Mouse (Mus musculus): ENCODE results near the gene Scimp. TPM values are rescaled to one million over a fixed set of nuclear protein-coding genes. Genes with fewer than 3 reads are reported as not detected.
"Not testable (repeated sequence)": the region's sequence is repeated elsewhere in the genome, so short reads cannot be mapped to it uniquely, and the experiment has no call there.

Gene Scimp
- polyA plus RNA-seq, 1 experiment from 2014 or later = 0.70 TPM

DNA sequence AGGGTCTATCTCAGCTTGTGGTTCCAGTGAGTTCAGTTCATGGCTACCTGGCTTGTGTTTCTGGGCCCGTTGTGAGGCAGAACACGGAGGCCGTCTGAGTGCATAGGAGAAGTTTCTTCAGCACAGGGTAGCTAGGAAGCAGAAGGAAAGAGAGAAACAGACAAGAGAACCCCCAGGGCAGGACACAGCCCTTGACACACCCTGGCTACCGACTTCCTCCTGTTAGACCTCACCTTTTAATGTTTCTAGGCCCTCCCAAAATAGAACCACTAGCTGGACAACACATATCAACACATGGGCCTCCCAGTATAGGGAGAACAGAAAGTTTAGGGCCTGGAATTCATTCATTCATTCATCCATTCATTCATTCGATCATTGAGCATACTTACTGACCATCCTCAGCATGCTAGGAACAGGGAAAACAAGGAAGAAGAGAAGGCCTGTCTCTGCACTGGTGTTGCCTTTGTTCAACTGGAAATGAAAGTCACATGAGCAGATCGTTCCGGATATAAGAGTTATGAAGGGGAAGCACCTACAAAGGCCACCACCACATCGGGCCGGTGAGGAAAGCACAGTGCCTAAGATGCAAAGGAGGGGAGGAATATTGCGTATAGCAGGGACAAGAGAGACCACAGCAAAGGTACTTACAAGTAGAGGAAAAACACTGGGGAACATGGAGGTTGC, 23.3 kb downstream of the Scimp start:
- H3K4me1 ChIP-seq (ENCODE audit: control insufficient read depth, insufficient read depth, low read length) = no peaks in the 10 kb centered on the region
- no peak overlapping the region for H3K9ac ChIP-seq (ENCODE audit: low read length)
- H3K4me3 ChIP-seq (ENCODE audit: low read length) = no peak overlapping the region
- H3K9me3 ChIP-seq (replicated peaks; ENCODE audit: control insufficient read depth, low read length) = no peaks in the 10 kb centered on the region
- H3K4me2 ChIP-seq (ENCODE audit: low read depth, low read length) = no peak overlapping the region
- no peaks in the 10 kb centered on the region for H3K36me3 ChIP-seq (ENCODE audit: control insufficient read depth, insufficient read depth)
- no peak for ATAC-seq (replicated peaks; ENCODE audit: extremely low read depth, insufficient read depth, low FRiP score)
- 75% methylated on average over 10 of the region's 10 CpGs for WGBS
- H3K27ac ChIP-seq (ENCODE audit: low read length) = no peak overlapping the region
- H3K27me3 ChIP-seq (ENCODE audit: control insufficient read depth, insufficient read depth, low read length) = no peaks in the 10 kb centered on the region

DNA sequence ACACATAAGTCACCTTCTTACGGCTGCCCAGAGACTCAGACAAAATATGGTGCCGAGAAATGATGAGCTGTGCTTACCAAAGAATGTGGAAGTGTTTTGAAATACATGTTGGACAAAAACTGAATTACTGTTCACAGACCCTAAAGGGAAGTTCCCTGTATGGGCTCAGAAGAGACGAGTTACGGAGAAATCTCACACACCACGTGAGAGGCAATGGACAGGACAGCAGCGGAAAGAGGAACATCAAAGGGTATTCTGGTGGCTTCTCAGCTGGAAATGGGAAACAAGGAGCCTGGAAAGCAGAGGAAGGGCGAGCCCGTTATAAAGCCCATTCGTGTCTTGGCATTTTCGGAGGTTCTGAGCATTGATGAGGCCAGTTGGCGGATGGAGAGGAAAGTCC, 25.3 kb downstream of the Scimp start:
- Histone ChIP-seq H3K9me3 (replicated peaks; ENCODE audit: control insufficient read depth, low read length) (no peaks in the 10 kb centered on the region), H3K4me2 (ENCODE audit: low read depth, low read length) (no peak overlapping the region), H3K4me3 (ENCODE audit: low read length) (no peak overlapping the region), H3K27ac (ENCODE audit: low read length) (no peak overlapping the region), H3K36me3 (ENCODE audit: control insufficient read depth, insufficient read depth) (no peaks in the 10 kb centered on the region), H3K9ac (ENCODE audit: low read length) (no peak overlapping the region), H3K27me3 (ENCODE audit: control insufficient read depth, insufficient read depth, low read length) (no peaks in the 10 kb centered on the region), H3K4me1 (ENCODE audit: control insufficient read depth, insufficient read depth, low read length) (no peaks in the 10 kb centered on the region)
- no peak for ATAC-seq (replicated peaks; ENCODE audit: extremely low read depth, insufficient read depth, low FRiP score)
- 67% methylated on average over 11 of the region's 11 CpGs for WGBS

DNA sequence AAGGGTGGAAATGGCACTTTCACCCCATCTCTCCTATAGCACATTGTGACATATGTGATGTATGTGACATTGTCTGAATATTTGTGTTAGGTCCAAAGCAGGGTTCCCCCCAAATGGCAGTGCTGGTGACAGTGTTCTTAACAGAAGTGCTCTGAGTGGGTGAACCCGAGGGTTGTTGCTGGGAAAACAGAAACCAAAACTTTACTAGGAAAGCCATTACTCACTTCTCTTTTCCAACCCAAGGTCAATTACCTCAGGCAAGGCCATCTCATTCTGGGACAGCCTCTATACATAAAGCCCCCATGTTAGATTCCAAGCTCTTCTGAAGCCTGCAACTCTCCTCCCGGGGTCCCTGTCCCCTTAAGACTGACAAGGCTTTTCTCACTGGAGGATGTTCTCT, 26.5 kb downstream of the Scimp start:
- no peak overlapping the region for H3K9ac ChIP-seq (ENCODE audit: low read length)
- no peak for ATAC-seq (replicated peaks; ENCODE audit: extremely low read depth, insufficient read depth, low FRiP score)
- H3K36me3 ChIP-seq (ENCODE audit: control insufficient read depth, insufficient read depth) = no peaks in the 10 kb centered on the region
- no peak overlapping the region for H3K4me2 ChIP-seq (ENCODE audit: low read depth, low read length)
- no peaks in the 10 kb centered on the region for H3K27me3 ChIP-seq (ENCODE audit: control insufficient read depth, insufficient read depth, low read length)
- 50% methylated on average over 2 of the region's 2 CpGs for WGBS
- no peak overlapping the region for H3K27ac ChIP-seq (ENCODE audit: low read length)
- H3K4me3 ChIP-seq (ENCODE audit: low read length) = no peak overlapping the region
- H3K9me3 ChIP-seq (replicated peaks; ENCODE audit: control insufficient read depth, low read length) = no peaks in the 10 kb centered on the region
- H3K4me1 ChIP-seq (ENCODE audit: control insufficient read depth, insufficient read depth, low read length) = no peaks in the 10 kb centered on the region

DNA sequence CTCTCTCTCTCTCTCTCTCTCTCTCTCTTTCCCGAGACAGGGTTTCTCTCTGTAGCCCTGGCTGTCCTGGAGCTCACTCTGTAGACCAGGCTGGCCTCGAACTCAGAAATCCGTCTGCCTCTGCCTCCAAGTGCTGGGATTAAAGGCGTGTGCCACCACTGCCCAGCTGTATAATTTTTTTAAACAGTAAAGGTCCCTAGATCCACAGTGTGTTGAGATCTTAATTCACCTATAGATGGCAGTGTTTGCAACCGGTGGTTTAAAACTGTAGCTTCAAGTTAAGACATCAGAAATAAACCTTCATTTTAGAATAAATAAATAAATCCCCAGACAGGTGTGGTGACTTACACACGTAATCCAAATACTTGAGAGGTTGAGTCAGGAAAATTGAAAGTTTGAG, 34.3 kb downstream of the Scimp start:
- WGBS = 31% methylated on average over 6 of the region's 6 CpGs
- H3K27ac ChIP-seq (ENCODE audit: low read length); H3K36me3 ChIP-seq (ENCODE audit: control insufficient read depth, insufficient read depth); H3K9me3 ChIP-seq (replicated peaks; ENCODE audit: control insufficient read depth, low read length); ATAC-seq (replicated peaks; ENCODE audit: extremely low read depth, insufficient read depth, low FRiP score); H3K9ac ChIP-seq (ENCODE audit: low read length); H3K4me3 ChIP-seq (ENCODE audit: low read length); H3K4me1 ChIP-seq (ENCODE audit: control insufficient read depth, insufficient read depth, low read length); H3K4me2 ChIP-seq (ENCODE audit: low read depth, low read length); H3K27me3 ChIP-seq (ENCODE audit: control insufficient read depth, insufficient read depth, low read length): not testable (repeated sequence)

DNA sequence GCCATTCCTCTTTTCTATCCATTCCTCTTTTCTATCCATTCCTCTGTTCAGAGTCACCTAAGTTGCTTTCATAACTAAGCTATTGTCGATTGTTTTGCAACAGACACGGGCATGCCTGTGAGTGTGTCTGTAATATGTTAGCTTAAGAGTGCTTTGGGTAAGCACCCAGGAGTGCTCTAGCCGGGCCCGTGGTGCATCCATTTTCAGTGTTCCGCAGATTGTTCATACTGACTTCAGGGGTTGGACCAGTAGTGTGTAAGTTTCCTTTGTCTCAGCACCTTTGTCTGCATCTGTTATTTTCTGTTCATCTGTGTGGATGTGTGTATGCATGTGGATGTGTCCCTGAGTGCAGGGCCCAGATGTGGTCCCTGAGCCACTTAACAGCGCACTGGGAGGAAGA, 34.8 kb downstream of the Scimp start:
- Histone ChIP-seq H3K9ac (ENCODE audit: low read length) (no peak overlapping the region), H3K9me3 (replicated peaks; ENCODE audit: control insufficient read depth, low read length) (no peaks in the 10 kb centered on the region), H3K4me1 (ENCODE audit: control insufficient read depth, insufficient read depth, low read length) (0 out of 2 replicates have a peak, but pooled peaks cover 7% of the 10 kb centered on the region), H3K4me3 (ENCODE audit: low read length) (no peak overlapping the region), H3K36me3 (ENCODE audit: control insufficient read depth, insufficient read depth) (peaks cover 7% of the 10 kb centered on the region; the same call in 1 of the 2 replicates), H3K27me3 (ENCODE audit: control insufficient read depth, insufficient read depth, low read length) (no peaks in the 10 kb centered on the region), H3K27ac (ENCODE audit: low read length) (no peak overlapping the region), H3K4me2 (ENCODE audit: low read depth, low read length) (no peak overlapping the region)
- ATAC-seq (replicated peaks; ENCODE audit: extremely low read depth, insufficient read depth, low FRiP score) = no peak
- WGBS = 67% methylated on average over 6 of the region's 6 CpGs

DNA sequence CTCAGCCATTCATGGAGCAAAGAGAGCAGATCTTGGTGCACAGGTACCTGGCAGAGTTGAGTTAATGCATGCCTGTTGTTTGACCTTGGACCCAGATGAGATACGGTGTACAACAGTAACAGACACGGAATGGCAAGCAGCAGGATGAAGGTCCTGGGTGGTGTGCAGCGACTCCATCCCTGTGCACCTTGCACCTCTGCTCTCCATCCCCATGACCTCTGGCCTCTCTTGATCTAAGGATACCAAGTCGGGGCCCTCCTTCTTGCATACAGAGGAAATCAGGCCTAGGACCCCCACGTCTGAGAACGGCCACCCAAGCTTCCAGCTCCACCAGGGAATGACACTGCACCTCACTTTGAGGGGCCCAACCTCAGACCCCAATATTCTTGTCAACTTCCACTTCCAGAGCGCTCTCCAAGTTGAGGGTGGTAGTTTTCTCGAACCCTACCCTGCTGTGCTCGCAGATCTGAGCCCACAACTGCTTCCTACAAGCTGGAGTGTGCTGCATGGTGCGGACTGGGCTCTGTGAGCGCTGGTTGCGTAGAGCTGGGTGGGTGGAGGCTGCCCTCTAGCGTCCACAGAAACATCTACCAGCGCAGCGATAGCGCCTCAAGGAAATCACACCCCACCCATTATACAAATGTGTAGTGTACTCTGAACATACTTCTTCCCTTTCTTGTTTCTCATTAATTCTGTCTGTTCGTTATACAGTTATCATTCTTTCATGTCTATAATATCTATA, 35.4 kb downstream of the Scimp start:
- Histone ChIP-seq H3K9ac (ENCODE audit: low read length) (peak overlapping the region; percentile 15; the same call in 1 of the 2 replicates), H3K4me1 (ENCODE audit: control insufficient read depth, insufficient read depth, low read length) (0 out of 2 replicates have a peak, but pooled peaks cover 7% of the 10 kb centered on the region), H3K27me3 (ENCODE audit: control insufficient read depth, insufficient read depth, low read length) (no peaks in the 10 kb centered on the region), H3K27ac (ENCODE audit: low read length) (no peak overlapping the region), H3K36me3 (ENCODE audit: control insufficient read depth, insufficient read depth) (peaks cover 13% of the 10 kb centered on the region; the same call in 1 of the 2 replicates), H3K4me3 (ENCODE audit: low read length) (no peak overlapping the region), H3K9me3 (replicated peaks; ENCODE audit: control insufficient read depth, low read length) (no peaks in the 10 kb centered on the region), H3K4me2 (ENCODE audit: low read depth, low read length) (peak overlapping the region; percentile 27; the same call in 1 of the 2 replicates)
- WGBS = 24% methylated on average over 17 of the region's 17 CpGs
- peak; percentile 79 for ATAC-seq (replicated peaks; ENCODE audit: extremely low read depth, insufficient read depth, low FRiP score)

DNA sequence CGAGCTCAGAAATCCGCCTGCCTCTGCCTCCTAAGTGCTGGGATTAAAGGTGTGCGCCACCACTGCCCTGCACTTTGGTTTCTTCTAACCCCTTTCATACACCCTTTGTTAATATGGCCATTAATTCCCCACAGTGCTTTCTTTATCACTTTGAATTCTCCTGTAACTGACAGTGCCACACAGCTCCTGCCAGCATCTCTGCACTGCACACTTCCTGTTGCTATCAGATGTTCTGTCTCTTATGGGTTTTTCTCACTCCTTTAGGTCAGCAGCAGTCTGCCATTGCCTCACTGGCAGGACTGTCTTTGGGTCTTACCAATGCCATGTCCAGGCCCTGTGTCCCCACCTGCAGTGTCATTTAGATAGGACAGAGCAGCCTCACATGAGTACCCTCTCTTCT, 41.6 kb downstream of the Scimp start:
- Histone ChIP-seq H3K4me2 (ENCODE audit: low read depth, low read length) (no peak overlapping the region), H3K9me3 (replicated peaks; ENCODE audit: control insufficient read depth, low read length) (no peaks in the 10 kb centered on the region), H3K9ac (ENCODE audit: low read length) (no peak overlapping the region), H3K36me3 (ENCODE audit: control insufficient read depth, insufficient read depth) (peaks cover 32% of the 10 kb centered on the region), H3K27ac (ENCODE audit: low read length) (no peak overlapping the region), H3K4me1 (ENCODE audit: control insufficient read depth, insufficient read depth, low read length) (peaks cover 3% of the 10 kb centered on the region), H3K27me3 (ENCODE audit: control insufficient read depth, insufficient read depth, low read length) (no peaks in the 10 kb centered on the region), H3K4me3 (ENCODE audit: low read length) (no peak overlapping the region)
- WGBS = 97% methylated on average over 3 of the region's 3 CpGs
- no peak for ATAC-seq (replicated peaks; ENCODE audit: extremely low read depth, insufficient read depth, low FRiP score)

DNA sequence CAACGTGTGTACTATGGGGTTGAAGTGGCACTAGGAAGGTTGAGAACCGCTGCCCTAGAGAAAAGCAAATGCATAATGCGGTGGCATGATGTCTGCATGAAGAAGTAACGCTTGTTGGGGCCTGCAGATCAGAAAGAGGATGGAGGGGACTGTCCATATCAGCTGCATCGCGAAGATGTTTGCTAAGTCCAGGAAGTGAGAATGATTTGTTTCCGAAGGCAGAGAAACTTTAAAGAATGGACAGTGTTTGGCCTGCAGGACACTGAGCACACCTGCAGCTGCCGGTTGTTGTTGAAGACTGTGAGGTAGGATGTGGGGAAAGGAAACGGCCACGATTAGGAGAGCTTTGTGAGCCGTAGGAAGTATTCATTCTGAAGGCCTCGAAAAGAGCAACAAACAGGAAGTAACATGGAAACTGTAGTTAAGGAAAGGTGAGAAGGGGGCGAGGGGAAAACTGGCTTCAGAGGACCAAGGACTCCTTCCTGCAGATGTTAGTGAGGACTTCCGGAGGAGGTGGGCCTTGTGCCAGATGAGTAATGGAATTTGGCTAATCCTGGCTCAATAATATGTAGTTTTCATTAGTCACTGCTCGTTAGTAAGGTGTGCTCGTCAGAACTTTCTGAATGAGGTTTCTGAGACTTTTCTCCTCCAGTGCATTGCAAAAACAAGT, 46.5 kb downstream of the Scimp start:
- H3K4me2 ChIP-seq (ENCODE audit: low read depth, low read length) = peak overlapping the region; percentile 16; the same call in 1 of the 2 replicates
- H3K4me3 ChIP-seq (ENCODE audit: low read length) = no peak overlapping the region
- no peak for ATAC-seq (replicated peaks; ENCODE audit: extremely low read depth, insufficient read depth, low FRiP score)
- H3K9ac ChIP-seq (ENCODE audit: low read length) = no peak overlapping the region
- H3K9me3 ChIP-seq (replicated peaks; ENCODE audit: control insufficient read depth, low read length) = no peaks in the 10 kb centered on the region
- peaks cover 8% of the 10 kb centered on the region for H3K36me3 ChIP-seq (ENCODE audit: control insufficient read depth, insufficient read depth)
- no peaks in the 10 kb centered on the region for H3K27me3 ChIP-seq (ENCODE audit: control insufficient read depth, insufficient read depth, low read length)
- WGBS = 60% methylated on average over 16 of the region's 16 CpGs
- peaks cover 11% of the 10 kb centered on the region for H3K4me1 ChIP-seq (ENCODE audit: control insufficient read depth, insufficient read depth, low read length)
- H3K27ac ChIP-seq (ENCODE audit: low read length) = peak overlapping the region; percentile 59
